Mouse (Mus musculus): Measurements from ENCODE around the gene Olfr1333.

GRCm38 (mm10) chr4:118867566-118867965 is 31.5 kb upstream of the Olfr1333 start:
- no peak for TF ChIP-seq POLR2A (IDR thresholded peaks at IDR 0.05; ENCODE audit: insufficient read depth, low read length)
- TF ChIP-seq CTCF (IDR thresholded peaks at IDR 0.05; ENCODE audit: low read depth, low read length): no peak
- no peak for TF ChIP-seq EP300 (IDR thresholded peaks at IDR 0.05; ENCODE audit: insufficient read depth, low read depth, low read length)

All from ES-Bruce4 (cell line).